In the genomic region with DNA sequence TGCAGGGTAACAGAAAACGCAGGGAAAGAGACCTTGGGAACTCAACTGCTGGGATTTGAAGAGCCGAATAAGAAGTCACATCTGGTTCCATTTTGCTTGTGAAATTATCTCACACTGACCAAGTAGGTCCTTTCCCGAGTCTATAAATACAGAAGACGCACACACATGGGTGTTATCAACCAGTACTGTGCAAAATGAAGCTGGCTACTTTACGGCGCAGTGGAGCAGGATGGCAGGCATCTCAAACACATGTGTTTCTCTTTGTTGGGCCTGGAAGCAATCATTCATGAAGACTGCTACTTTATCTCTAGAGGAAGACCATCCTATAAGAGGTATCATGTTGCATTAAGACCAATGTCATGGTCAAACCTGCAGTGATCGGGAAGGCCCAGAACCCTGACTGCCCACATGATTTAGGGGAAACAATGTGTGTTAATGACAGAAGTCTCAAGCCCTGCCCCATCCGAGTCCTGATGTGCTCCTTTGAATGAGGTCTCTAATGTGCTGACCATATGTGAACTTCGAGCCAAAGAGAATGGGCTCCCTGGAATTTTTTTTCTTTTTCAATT, we compare ENCODE assay signal across 30 mouse cellular contexts.
DNase-seq lines count a peak whose midpoint lies in the region; ATAC-seq lines count a peak whose summit lies in the region.
"Had no signal": no experiment of that assay in that cellular context is flagged by ENCODE, and none has a peak within 500 bp of the region (broad histone marks: within the 10 kb centered on the region; RNA-seq: fewer than 3 reads in every experiment).

No protein-coding gene starts in this region.

- peak; percentile 38 for DNase-seq in embryo, embryonic 11 days
- peak; percentile 23 for DNase-seq in embryonic facial prominence, embryonic 10.5 days (ENCODE audit: low spot score)
- DNase-seq in limb, embryonic 10.5 days (ENCODE audit: low spot score), result peak; percentile 51
- no peak for DNase-seq in right cerebral cortex, adult 2 months (ENCODE audit: low spot score in 2 of 2)
- DNase-seq in layer of hippocampus, adult 11-12 months (ENCODE audit: low spot score), result no peak
- DNase-seq: adrenal gland, adult 2 months; adrenal gland, postnatal 36 days; B cell, adult 2 months; cerebellum, adult 18-20 months; cerebellum, postnatal 14 days; gastrocnemius, adult 2 months; gastrocnemius, postnatal 36 days; heart, adult 2 months; kidney, adult 8-10 months; retina, postnatal 1 day; right cerebral cortex, postnatal 25 days; spleen, adult 18-20 months; thymus, postnatal 14 days had no signal

- no peaks in the 10 kb centered on the region for H3K27me3 ChIP-seq in embryonic facial prominence, embryonic 10.5 days (replicated peaks; ENCODE audit: low read depth, poor library complexity, severe bottlenecking)
- H3K27me3 ChIP-seq in limb, embryonic 10.5 days (ENCODE audit: low read depth, poor library complexity, severe bottlenecking), result no peaks in the 10 kb centered on the region
- no peaks in the 10 kb centered on the region for H3K27me3 ChIP-seq in limb, embryonic 15.5 days
- no peaks in the 10 kb centered on the region for H3K27me3 ChIP-seq in midbrain, embryonic 16.5 days (ENCODE audit: control insufficient read depth, insufficient read depth, low read depth, low read length)
- H3K27me3 ChIP-seq: forebrain, embryonic 15.5 days; heart, embryonic 12.5 days; intestine, embryonic 15.5 days; lung, embryonic 15.5 days had no signal

- peaks cover 19% of the 10 kb centered on the region for H3K4me1 ChIP-seq in embryonic facial prominence, embryonic 10.5 days
- H3K4me1 ChIP-seq in limb, embryonic 10.5 days, result peaks cover 36% of the 10 kb centered on the region
- H3K4me1 ChIP-seq in limb, embryonic 15.5 days, result peaks cover 35% of the 10 kb centered on the region
- no peaks in the 10 kb centered on the region for H3K4me1 ChIP-seq in midbrain, embryonic 16.5 days (ENCODE audit: control insufficient read depth, insufficient read depth, low read length)
- H3K4me1 ChIP-seq: forebrain, embryonic 10.5 days; forebrain, embryonic 15.5 days; heart, embryonic 12.5 days; intestine, embryonic 15.5 days; lung, embryonic 15.5 days had no signal

- H3K36me3 ChIP-seq in embryonic facial prominence, embryonic 10.5 days (replicated peaks), result no peaks in the 10 kb centered on the region
- no peaks in the 10 kb centered on the region for H3K36me3 ChIP-seq in limb, embryonic 10.5 days
- H3K36me3 ChIP-seq in limb, embryonic 15.5 days, result no peaks in the 10 kb centered on the region
- no peaks in the 10 kb centered on the region for H3K36me3 ChIP-seq in midbrain, embryonic 16.5 days (ENCODE audit: control insufficient read depth, insufficient read depth, low read length)
- H3K36me3 ChIP-seq: forebrain, embryonic 10.5 days; forebrain, embryonic 15.5 days; heart, embryonic 12.5 days; intestine, embryonic 15.5 days; lung, embryonic 15.5 days had no signal

- ATAC-seq in limb, embryonic 15.5 days (ENCODE audit: insufficient number of reproducible peaks, low FRiP score, low TSS enrichment, low read depth), result peak; percentile 38; the same call in 1 of the 2 replicates
- ATAC-seq in midbrain, embryonic 16.5 days, result no peak
- ATAC-seq: forebrain, embryonic 15.5 days; hindbrain, embryonic 16.5 days; intestine, embryonic 15.5 days had no signal

- H3K9ac ChIP-seq in limb, embryonic 15.5 days, result no peak overlapping the region
- no peak overlapping the region for H3K9ac ChIP-seq in midbrain, embryonic 16.5 days (ENCODE audit: low read depth, low read length)
- H3K9ac ChIP-seq: forebrain, embryonic 15.5 days; heart, embryonic 12.5 days; intestine, embryonic 15.5 days; lung, embryonic 15.5 days had no signal

- no peak overlapping the region for H3K27ac ChIP-seq in embryonic facial prominence, embryonic 10.5 days (replicated peaks)
- H3K27ac ChIP-seq in limb, embryonic 10.5 days, result 0 out of 2 replicates have a peak overlapping the region, but pooled peaks have one; percentile 10
- peak overlapping the region; percentile 28 for H3K27ac ChIP-seq in limb, embryonic 15.5 days
- H3K27ac ChIP-seq in midbrain, embryonic 16.5 days (ENCODE audit: low read length), result no peak overlapping the region
- H3K27ac ChIP-seq: forebrain, embryonic 10.5 days; forebrain, embryonic 15.5 days; gastrocnemius, adult 2 months; heart, adult 2 months; intestine, embryonic 15.5 days; kidney, postnatal 0 days; left cerebral cortex, adult 2 months; lung, embryonic 15.5 days had no signal

- 63% methylated on average over 9 of the region's 9 CpGs for WGBS in embryonic facial prominence, embryonic 10.5 days
- 30% methylated on average over 9 of the region's 9 CpGs for WGBS in limb, embryonic 10.5 days
- WGBS in limb, embryonic 15.5 days, result 43% methylated on average over 9 of the region's 9 CpGs
- 91% methylated on average over 9 of the region's 9 CpGs for WGBS in midbrain, embryonic 16.5 days

- H3K9me3 ChIP-seq in embryonic facial prominence, embryonic 10.5 days, result no peaks in the 10 kb centered on the region
- no peaks in the 10 kb centered on the region for H3K9me3 ChIP-seq in limb, embryonic 10.5 days (replicated peaks)
- H3K9me3 ChIP-seq in limb, embryonic 15.5 days, result no peaks in the 10 kb centered on the region
- H3K9me3 ChIP-seq in midbrain, embryonic 16.5 days (replicated peaks; ENCODE audit: control insufficient read depth, low read length, poor library complexity, severe bottlenecking), result no peaks in the 10 kb centered on the region
- H3K9me3 ChIP-seq: forebrain, embryonic 10.5 days; forebrain, embryonic 15.5 days; heart, embryonic 12.5 days; intestine, embryonic 15.5 days; lung, embryonic 15.5 days had no signal

- no peak overlapping the region for H3K4me3 ChIP-seq in embryonic facial prominence, embryonic 10.5 days
- no peak overlapping the region for H3K4me3 ChIP-seq in limb, embryonic 10.5 days
- no peak overlapping the region for H3K4me3 ChIP-seq in limb, embryonic 15.5 days
- no peak overlapping the region for H3K4me3 ChIP-seq in midbrain, embryonic 16.5 days (ENCODE audit: low read depth, low read length)
- H3K4me3 ChIP-seq: forebrain, embryonic 10.5 days; forebrain, embryonic 15.5 days; gastrocnemius, adult 2 months; heart, adult 2 months; heart, embryonic 12.5 days; intestine, embryonic 15.5 days; left cerebral cortex, adult 2 months; lung, embryonic 15.5 days had no signal

- H3K4me2 ChIP-seq in limb, embryonic 15.5 days, result no peak overlapping the region
- H3K4me2 ChIP-seq in midbrain, embryonic 16.5 days (ENCODE audit: low read length), result no peak overlapping the region
- H3K4me2 ChIP-seq: forebrain, embryonic 15.5 days; heart, embryonic 12.5 days; intestine, embryonic 15.5 days; liver, embryonic 11.5 days; lung, embryonic 15.5 days; midbrain, embryonic 11.5 days had no signal

Comparison
In these comparisons a context has a peak if more than half of its experiments do, and no peak if none do; other contexts are left out.
1. DNase-seq: peak in embryo, embryonic 11 days (single experiment), embryonic facial prominence, embryonic 10.5 days (single experiment) and limb, embryonic 10.5 days (single experiment); none in right cerebral cortex, adult 2 months (0 of 2) and layer of hippocampus, adult 11-12 months (single experiment).
2. H3K27ac ChIP-seq: peak in limb, embryonic 10.5 days (single experiment) and limb, embryonic 15.5 days (single experiment); none in embryonic facial prominence, embryonic 10.5 days (single experiment) and midbrain, embryonic 16.5 days (single experiment).